Mouse (Mus musculus): ENCODE results near the gene Aurkc.
"Not testable (repeated sequence)": the region's sequence is repeated elsewhere in the genome, so short reads cannot be mapped to it uniquely, and the experiment has no call there.

The Aurkc gene

GRCm38 (mm10) chr7:6995251-6995650 lies at the start of gene Aurkc:
Gene Aurkc (plus strand): TSS chr7:6995300.
- DNase-seq = not testable (repeated sequence)

GRCm38 (mm10) chr7:6948061-6948460 lies 47.0 kb upstream of the Aurkc start:
- not testable (repeated sequence) for DNase-seq

GRCm38 (mm10) chr7:6956576-6956975 lies 38.5 kb upstream of the Aurkc start:
- no peak for DNase-seq

GRCm38 (mm10) chr7:6958574-6958973 lies 36.5 kb upstream of the Aurkc start:
- DNase-seq = no peak

GRCm38 (mm10) chr7:6973566-6973965 lies 21.5 kb upstream of the Aurkc start:
- DNase-seq = no peak

- DNase-seq = no peak
These were observed 18.2 kb upstream of the Aurkc start for GRCm38 (mm10) chr7:6976890-6977289.

- DNase-seq = not testable (repeated sequence)
These were observed 3.8 kb downstream of the Aurkc start for GRCm38 (mm10) chr7:6998914-6999313.

- DNase-seq = not testable (repeated sequence)
These were observed 10.3 kb downstream of the Aurkc start for GRCm38 (mm10) chr7:7005441-7005840.

- no peak for DNase-seq
These were observed 32.3 kb downstream of the Aurkc start for GRCm38 (mm10) chr7:7027445-7027844.

GRCm38 (mm10) chr7:7049659-7050320 lies 54.7 kb downstream of the Aurkc start:
- DNase-seq = not testable (repeated sequence)
